Mouse (Mus musculus): ENCODE measurements around the gene Gm45837.

Gene Gm45837

GRCm38 (mm10) chr7:101464927-101465326 lies 54.2 kb downstream of the Gm45837 start:
- in situ Hi-C loops (cut with MboI) = no loop called here

GRCm38 (mm10) chr7:101465392-101465791 lies 54.7 kb downstream of the Gm45837 start:
- in situ Hi-C loops (cut with MboI) = no loop called here

DNA sequence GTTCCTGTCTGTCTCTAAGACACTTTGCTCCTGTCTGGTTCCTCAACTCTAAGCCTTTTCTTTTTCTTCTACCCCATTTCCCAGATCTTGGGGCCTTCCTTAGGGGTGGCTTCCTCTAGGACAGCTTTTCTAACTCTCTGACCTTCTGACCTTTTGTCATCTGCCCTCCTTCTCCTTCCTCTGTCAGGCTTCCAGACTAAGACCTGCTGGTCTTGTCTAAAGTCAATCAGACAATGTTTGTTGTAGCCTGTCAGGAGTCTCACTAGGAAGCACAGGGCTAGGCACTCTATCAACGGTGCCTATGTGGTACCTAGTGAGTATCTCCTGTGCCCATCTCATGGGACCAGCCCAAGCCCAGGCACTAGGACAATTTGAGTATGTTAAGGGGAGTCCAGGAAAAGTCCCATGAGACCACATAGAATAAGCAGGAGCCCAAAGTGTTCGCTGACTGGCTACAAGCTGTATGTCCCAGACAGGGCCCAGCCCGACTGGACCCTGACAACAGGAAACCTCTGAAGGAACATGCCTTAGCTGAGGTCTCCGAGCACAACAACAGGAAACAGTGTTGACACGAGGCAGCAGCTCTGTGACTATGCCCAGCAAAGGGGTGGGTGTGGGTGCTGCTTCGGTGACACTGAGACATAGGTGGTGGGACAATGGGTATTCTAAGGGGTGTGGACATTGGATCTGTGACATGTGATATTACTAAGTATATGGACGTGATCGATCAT lies 55.3 kb downstream of the Gm45837 start:
- in situ Hi-C loops (cut with MboI) = no loop called here

DNA sequence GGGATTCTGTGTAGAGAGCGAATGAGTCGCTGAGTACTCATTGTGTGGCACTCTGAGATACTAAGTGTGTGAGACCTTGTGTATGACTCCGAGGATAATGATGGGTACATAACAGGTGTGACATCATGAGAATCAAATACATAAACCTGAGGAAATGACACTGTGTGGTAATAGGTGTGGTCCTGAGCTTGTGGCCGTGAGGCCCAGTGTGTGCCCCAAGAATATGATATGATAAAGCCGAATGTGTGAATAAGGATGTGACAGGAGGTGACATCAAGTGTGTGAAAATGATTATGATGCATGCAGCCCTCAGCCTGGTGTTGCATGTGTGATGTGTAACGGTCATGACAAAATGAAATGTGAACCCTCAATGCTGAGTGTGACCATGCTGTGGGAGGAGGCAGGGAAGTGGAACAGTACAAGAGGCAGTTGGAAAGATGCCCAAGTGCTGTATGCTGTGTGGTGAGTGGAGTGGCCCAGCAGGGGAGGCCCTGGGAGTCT lies 55.9 kb downstream of the Gm45837 start:
- in situ Hi-C loops (cut with MboI) = no loop called here

DNA sequence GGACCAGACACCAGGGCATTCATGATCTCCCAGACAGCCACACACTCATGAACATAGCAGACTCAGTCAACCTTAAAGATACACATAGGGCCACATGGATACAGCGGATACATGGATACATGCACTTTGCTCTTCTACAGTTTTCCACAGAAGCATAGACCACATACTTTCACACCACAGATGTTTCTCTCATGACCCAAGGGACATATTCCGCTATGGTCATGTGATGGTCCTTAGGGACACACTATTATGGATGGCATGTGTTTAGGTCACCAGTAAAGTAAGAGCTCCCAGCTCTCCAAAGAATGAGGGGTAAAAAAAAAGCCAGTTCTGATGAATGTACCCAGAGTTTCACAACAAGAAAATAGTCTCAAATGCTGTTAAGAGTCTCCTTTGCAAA lies 60.7 kb downstream of the Gm45837 start:
- in situ Hi-C loops (cut with MboI) = no loop called here

- in situ Hi-C loops (cut with MboI) = no loop called here
Observed at GRCm38 (mm10) chr7:101471968-101472480, 61.3 kb downstream of the Gm45837 start.

- in situ Hi-C loops (cut with MboI) = no loop called here
Observed at GRCm38 (mm10) chr7:101472598-101473558, 62.2 kb downstream of the Gm45837 start.

- in situ Hi-C loops (cut with MboI) = no loop called here
Observed at GRCm38 (mm10) chr7:101474399-101474811, 63.7 kb downstream of the Gm45837 start.

- in situ Hi-C loops (cut with MboI) = no loop called here
Observed at GRCm38 (mm10) chr7:101476028-101476427, 65.3 kb downstream of the Gm45837 start.

- in situ Hi-C loops (cut with MboI) = no loop called here
Observed at GRCm38 (mm10) chr7:101476493-101476892, 65.8 kb downstream of the Gm45837 start.

DNA sequence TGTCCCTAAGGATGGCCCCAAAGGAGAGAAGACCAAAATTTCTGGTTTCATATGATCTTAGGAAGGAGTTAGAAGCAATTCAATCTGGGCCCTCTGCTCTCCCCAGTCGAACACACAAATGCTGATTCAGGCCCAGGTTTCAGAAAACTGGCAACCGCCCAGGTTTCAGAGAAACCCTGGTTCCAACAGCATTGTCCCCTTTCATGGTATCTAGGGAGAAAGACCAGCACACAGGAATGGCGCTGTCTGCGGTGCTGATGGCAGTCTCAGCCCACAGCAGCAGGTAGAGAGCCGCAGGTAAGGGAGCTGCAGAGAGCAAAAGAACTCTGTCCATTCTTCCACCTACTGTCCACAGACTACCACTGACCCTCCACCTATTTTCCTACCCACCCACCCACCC lies 66.5 kb downstream of the Gm45837 start:
- in situ Hi-C loops (cut with MboI) = no loop called here

DNA sequence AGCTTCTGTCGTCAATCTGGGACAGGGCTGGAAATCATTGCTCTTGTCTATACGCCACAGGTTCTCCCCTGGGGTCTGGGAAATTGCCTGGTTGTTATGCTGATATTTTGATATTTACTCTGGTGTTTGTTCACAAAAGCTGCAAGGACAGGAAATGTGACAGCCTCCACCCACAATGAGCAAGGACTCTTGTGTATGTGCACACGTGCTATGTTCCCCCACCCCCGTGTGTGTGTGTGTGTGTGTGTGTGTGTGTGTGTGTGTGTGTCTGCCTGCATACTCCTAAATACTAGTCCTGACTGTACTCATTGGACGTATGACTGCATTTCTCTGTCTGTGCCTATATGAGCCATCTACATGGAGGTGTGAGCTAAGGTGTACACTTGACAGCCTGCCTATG lies 67.4 kb downstream of the Gm45837 start:
- in situ Hi-C loops (cut with MboI) = no loop called here

DNA sequence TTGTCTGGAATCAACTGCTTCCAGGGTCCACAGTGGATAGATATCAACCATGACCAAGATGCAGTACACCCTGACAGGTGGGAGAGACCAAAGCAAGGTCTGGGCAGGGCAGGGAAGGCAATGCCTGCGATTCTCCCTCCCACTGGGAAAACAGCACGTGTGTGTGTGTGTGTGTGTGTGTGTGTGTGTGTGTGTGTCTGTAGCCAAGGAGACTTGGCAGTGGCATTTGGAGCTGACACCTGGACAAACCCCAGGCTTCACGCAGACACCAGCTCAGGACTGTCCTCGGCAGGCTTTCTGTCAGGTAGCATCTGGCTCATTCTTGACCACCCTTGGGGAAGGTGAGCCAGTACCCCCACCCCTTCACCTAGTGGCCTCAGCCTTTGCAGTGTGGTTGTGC lies 69.2 kb downstream of the Gm45837 start:
- in situ Hi-C loops (cut with MboI) = no loop called here

GRCm38 (mm10) chr7:101480671-101481070 lies 70.0 kb downstream of the Gm45837 start:
- in situ Hi-C loops (cut with MboI) = no loop called here

GRCm38 (mm10) chr7:101481872-101482498 lies 71.3 kb downstream of the Gm45837 start:
- in situ Hi-C loops (cut with MboI) = no loop called here

- in situ Hi-C loops (cut with MboI) = no loop called here
Observed at GRCm38 (mm10) chr7:101482499-101483081, 71.9 kb downstream of the Gm45837 start.

DNA sequence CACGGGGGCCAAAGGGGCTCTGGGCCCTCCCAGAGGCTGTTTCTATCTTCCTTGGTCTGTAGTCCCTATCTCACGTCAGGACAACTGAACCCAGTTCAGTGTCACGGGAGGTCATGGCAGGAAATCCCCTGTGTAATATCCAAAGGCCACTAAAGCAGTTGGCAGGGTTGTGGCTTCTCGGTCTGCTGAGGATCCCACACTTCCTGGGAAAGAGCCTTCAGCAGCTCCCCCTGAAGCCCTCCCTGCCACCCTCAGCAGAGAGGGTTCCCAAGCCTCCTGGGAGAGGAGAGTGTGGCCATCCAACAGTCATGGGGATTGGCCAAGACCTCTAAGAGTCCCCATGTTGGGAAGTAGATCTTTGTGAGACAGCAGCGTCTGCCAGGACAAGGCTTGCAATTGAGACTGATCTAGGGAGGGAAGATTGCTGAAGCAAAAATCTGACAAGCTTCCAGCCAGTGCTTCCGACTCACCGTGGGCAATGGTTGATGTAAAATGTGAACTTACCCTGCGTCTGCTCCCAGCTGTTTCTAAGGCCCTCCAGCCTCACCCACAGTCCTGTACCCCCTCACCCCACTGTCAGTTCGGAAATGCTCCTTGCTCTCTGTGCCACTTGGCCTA lies 72.9 kb downstream of the Gm45837 start:
- in situ Hi-C loops (cut with MboI) = no loop called here

- in situ Hi-C loops (cut with MboI) = no loop called here
Observed at GRCm38 (mm10) chr7:101487102-101487501, 76.4 kb downstream of the Gm45837 start.

GRCm38 (mm10) chr7:101490952-101491351 lies 80.3 kb downstream of the Gm45837 start:
- in situ Hi-C loops (cut with MboI) = no loop called here

- in situ Hi-C loops (cut with MboI) = no loop called here
Observed at GRCm38 (mm10) chr7:101498385-101498784, 87.7 kb downstream of the Gm45837 start.

DNA sequence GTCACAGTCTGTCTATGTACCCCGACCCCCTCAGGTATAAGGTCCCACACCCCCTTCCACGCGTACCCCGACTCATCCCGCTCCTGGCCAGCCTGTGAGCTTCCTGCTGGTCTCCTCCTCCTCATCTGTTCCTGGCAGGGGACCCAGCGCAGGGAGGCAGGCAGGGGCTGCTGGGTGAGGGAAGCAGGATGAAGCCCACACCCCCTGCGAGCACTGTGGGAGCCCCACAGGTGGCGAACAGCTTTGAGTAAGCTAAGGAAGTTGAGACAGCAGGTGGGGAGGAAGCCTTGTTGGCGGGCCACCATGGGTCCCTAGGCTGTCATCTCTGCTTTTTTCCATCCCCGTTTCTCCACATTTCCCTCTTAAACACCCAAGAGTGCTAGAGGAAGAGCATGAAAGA lies 88.6 kb downstream of the Gm45837 start:
- in situ Hi-C loops (cut with MboI) = no loop called here
